Mouse (Mus musculus): Measurements from ENCODE around the gene Hrh3.

- TF ChIP-seq POLR2A (IDR thresholded peaks at IDR 0.05; ENCODE audit: extremely low read depth, insufficient read depth, low read length), result no peak
- no peak for TF ChIP-seq CTCF (IDR thresholded peaks at IDR 0.05; ENCODE audit: low read depth, low read length)
Measured at GRCm38 (mm10) chr2:180105441-180106190, 1.3 kb upstream of the Hrh3 start.

Measured in liver, adult 2 months (tissue).